ENCODE assay signal across 9 mouse cellular contexts in genomic region chr7:92520820-92521219, GRCm38 (mm10). TPM values are rescaled to one million over a fixed set of nuclear protein-coding genes. Genes with fewer than 3 reads are reported as not detected.
DNase-seq lines count a peak whose midpoint lies in the region; ATAC-seq and TF ChIP-seq lines count a peak whose summit lies in the region.
"Had no signal": no experiment of that assay in that cellular context is flagged by ENCODE, and none has a peak within 500 bp of the region (broad histone marks: within the 10 kb centered on the region; RNA-seq: fewer than 3 reads in every experiment).

No protein-coding gene starts in this region.

- no peaks in the 10 kb centered on the region for H3K4me1 ChIP-seq in heart, embryonic 12.5 days (replicated peaks)
- no peaks in the 10 kb centered on the region; the same call in 1 of the 2 replicates for H3K4me1 ChIP-seq in midbrain, postnatal 0 days (ENCODE audit: insufficient read depth, low read length)
- H3K4me1 ChIP-seq in midbrain, embryonic 13.5 days (replicated peaks), result no peaks in the 10 kb centered on the region
- no peaks in the 10 kb centered on the region for H3K4me1 ChIP-seq in forebrain, embryonic 14.5 days (ENCODE audit: control insufficient read depth, insufficient read depth, low read length)

- ATAC-seq in heart, embryonic 12.5 days (ENCODE audit: insufficient number of reproducible peaks, low FRiP score), result no peak
- no peak for ATAC-seq in midbrain, postnatal 0 days (ENCODE audit: low FRiP score)
- no peak for ATAC-seq in midbrain, embryonic 13.5 days
- no peak for ATAC-seq in forebrain, embryonic 14.5 days
- peak; percentile 80 for ATAC-seq in megakaryocyte, adult 5-6 weeks (ENCODE audit: poor library complexity, severe bottlenecking)

- peak; percentile 35 to 42 for DNase-seq in heart, adult 18-20 months
- DNase-seq in midbrain, postnatal 0 days (ENCODE audit: low spot score), result peak; percentile 76
- peak; percentile 12 for DNase-seq in c-Kit-positive CD71-negative TER-119-negative erythroid progenitor cells, embryonic 14.5 days (ENCODE audit: low read depth)
- peak; percentile 31 for DNase-seq in forebrain, embryonic 14.5 days (ENCODE audit: low spot score)
- no peak for DNase-seq in right cerebral cortex, postnatal 4 days

- 39% methylated on average over 4 of the region's 4 CpGs for WGBS in heart, embryonic 12.5 days
- WGBS in midbrain, postnatal 0 days, result 31% methylated on average over 4 of the region's 4 CpGs
- WGBS in midbrain, embryonic 13.5 days, result 37% methylated on average over 4 of the region's 4 CpGs
- WGBS in forebrain, embryonic 14.5 days, result 21% methylated on average over 4 of the region's 4 CpGs

- peak; percentile 57 for TF ChIP-seq CTCF in midbrain, postnatal 0 days (IDR thresholded peaks at IDR 0.05)

- H3K27me3 ChIP-seq in heart, embryonic 12.5 days (replicated peaks), result no peaks in the 10 kb centered on the region
- no peaks in the 10 kb centered on the region for H3K27me3 ChIP-seq in midbrain, postnatal 0 days (ENCODE audit: insufficient read depth, low read length)
- no peaks in the 10 kb centered on the region for H3K27me3 ChIP-seq in midbrain, embryonic 13.5 days
- no peaks in the 10 kb centered on the region for H3K27me3 ChIP-seq in forebrain, embryonic 14.5 days (replicated peaks; ENCODE audit: control insufficient read depth, insufficient read depth, low read length)

- no peaks in the 10 kb centered on the region for H3K9me3 ChIP-seq in heart, embryonic 12.5 days (replicated peaks)
- H3K9me3 ChIP-seq in midbrain, postnatal 0 days (ENCODE audit: low read length), result no peaks in the 10 kb centered on the region
- H3K9me3 ChIP-seq in midbrain, embryonic 13.5 days, result no peaks in the 10 kb centered on the region
- no peaks in the 10 kb centered on the region for H3K9me3 ChIP-seq in forebrain, embryonic 14.5 days (replicated peaks; ENCODE audit: control insufficient read depth, low read length)

- H3K4me3 ChIP-seq in heart, embryonic 12.5 days, result no peak overlapping the region
- H3K4me3 ChIP-seq in midbrain, postnatal 0 days (ENCODE audit: low read depth, low read length), result no peak overlapping the region
- H3K4me3 ChIP-seq in midbrain, embryonic 13.5 days (replicated peaks), result no peak overlapping the region
- no peak overlapping the region for H3K4me3 ChIP-seq in forebrain, embryonic 14.5 days (ENCODE audit: low read depth, low read length)
- H3K4me3 ChIP-seq: myocyte had no signal

- no peak overlapping the region for H3K4me2 ChIP-seq in heart, embryonic 12.5 days
- H3K4me2 ChIP-seq in midbrain, postnatal 0 days (ENCODE audit: low read depth, low read length, poor library complexity, severe bottlenecking), result no peak overlapping the region
- no peak overlapping the region for H3K4me2 ChIP-seq in midbrain, embryonic 13.5 days (replicated peaks)
- no peak overlapping the region for H3K4me2 ChIP-seq in forebrain, embryonic 14.5 days (ENCODE audit: low read length)

- no peaks in the 10 kb centered on the region for H3K36me3 ChIP-seq in heart, embryonic 12.5 days
- no peaks in the 10 kb centered on the region for H3K36me3 ChIP-seq in midbrain, postnatal 0 days (ENCODE audit: insufficient read depth, low read length)
- H3K36me3 ChIP-seq in midbrain, embryonic 13.5 days, result no peaks in the 10 kb centered on the region
- H3K36me3 ChIP-seq in forebrain, embryonic 14.5 days (ENCODE audit: control insufficient read depth, insufficient read depth, low read length), result no peaks in the 10 kb centered on the region

- H3K27ac ChIP-seq in heart, embryonic 12.5 days (ENCODE audit: poor library complexity, severe bottlenecking), result no peak overlapping the region
- H3K27ac ChIP-seq in midbrain, postnatal 0 days (ENCODE audit: low read depth, low read length), result no peak overlapping the region
- no peak overlapping the region for H3K27ac ChIP-seq in midbrain, embryonic 13.5 days
- no peak overlapping the region for H3K27ac ChIP-seq in forebrain, embryonic 14.5 days (ENCODE audit: low read depth, low read length)

- H3K9ac ChIP-seq in heart, embryonic 12.5 days, result no peak overlapping the region
- H3K9ac ChIP-seq in midbrain, postnatal 0 days (replicated peaks; ENCODE audit: low read length, poor library complexity, severe bottlenecking), result no peak overlapping the region
- no peak overlapping the region for H3K9ac ChIP-seq in midbrain, embryonic 13.5 days (replicated peaks)
- no peak overlapping the region for H3K9ac ChIP-seq in forebrain, embryonic 14.5 days (ENCODE audit: low read length)

RNA-seq across cellular contexts. Expression of gene Ccdc90b, which starts 40.1 kb away (rescaled TPM):
- total RNA-seq in heart, adult 18-20 months (2021), result 10 to 100 TPM; 42.8 to 44.3 TPM
- 54.8 and 56.4 TPM in 2 replicates for polyA plus RNA-seq in heart, embryonic 12.5 days (2016; fragmentation: Nextera tagmentation; extraction: Ambion mirVana)
- 39.6 and 52.2 TPM in 2 replicates for total RNA-seq in midbrain, postnatal 0 days (2014; rRNA removed)
- 44.1 and 47.3 TPM in 2 replicates for polyA plus RNA-seq in midbrain, postnatal 0 days (2015; fragmentation: Nextera tagmentation; extraction: Ambion mirVana)
- polyA plus RNA-seq in midbrain, embryonic 13.5 days (2015; fragmentation: Nextera tagmentation; extraction: Ambion mirVana), result 82.3 and 87.2 TPM in 2 replicates
- polyA plus RNA-seq in forebrain, embryonic 14.5 days (2014; fragmentation: Nextera tagmentation; extraction: Ambion mirVana), result 68.3 and 71.8 TPM in 2 replicates
- total RNA-seq in megakaryocyte, adult 5-6 weeks (2015), result 13.6 and 17.5 TPM in 2 replicates
- 19.0 and 21.5 TPM in 2 replicates for total RNA-seq in megakaryocyte, adult 5-6 weeks (2017)
